Mouse (Mus musculus) macrophage (primary cell): Measurements from ENCODE around the gene Gm42791. TPM values are rescaled to one million over a fixed set of nuclear protein-coding genes. Genes with fewer than 3 reads are reported as not detected.

Experiments
- H3K27ac ChIP-seq: fragments of 350-480 bp; formaldehyde crosslinking; 2 replicates; pipeline ENCODE4 v1.9.0; 2021
- H3K36me3 ChIP-seq: fragments of 350-480 bp; formaldehyde crosslinking; 2 replicates; pipeline ENCODE4 v1.9.0; 2021; ENCODE audit errors: inconsistent target
- H3K4me3 ChIP-seq: fragments of 350-480 bp; formaldehyde crosslinking; 2 replicates; pipeline ENCODE4 v1.9.0; 2021; ENCODE audit errors: inconsistent target
- H3K79me2 ChIP-seq: fragments of 350-480 bp; formaldehyde crosslinking; 2 replicates; pipeline ENCODE4 v1.9.0; 2021; ENCODE audit errors: inconsistent target
- WGBS: methylation state at CpG from one replicate; pipeline ENCODE4 v1.1.7; 2026; ENCODE audit warnings: inconsistent platforms; ENCODE audit not compliant: missing documents; 5-methylcytosine and 5-hydroxymethylcytosine counted together
- polyA plus RNA-seq: library from polyadenylated mRNA; stranded (reverse); fragments of 250-400 nt; gene quantifications from 3 replicates; pipeline ENCODE4 v1.2.4, GENCODE M21; 2018; ENCODE audit warnings: inconsistent platforms

Gene Gm42791
- polyA plus RNA-seq, 1 experiment from 2014 or later: 1.1 TPM

DNA sequence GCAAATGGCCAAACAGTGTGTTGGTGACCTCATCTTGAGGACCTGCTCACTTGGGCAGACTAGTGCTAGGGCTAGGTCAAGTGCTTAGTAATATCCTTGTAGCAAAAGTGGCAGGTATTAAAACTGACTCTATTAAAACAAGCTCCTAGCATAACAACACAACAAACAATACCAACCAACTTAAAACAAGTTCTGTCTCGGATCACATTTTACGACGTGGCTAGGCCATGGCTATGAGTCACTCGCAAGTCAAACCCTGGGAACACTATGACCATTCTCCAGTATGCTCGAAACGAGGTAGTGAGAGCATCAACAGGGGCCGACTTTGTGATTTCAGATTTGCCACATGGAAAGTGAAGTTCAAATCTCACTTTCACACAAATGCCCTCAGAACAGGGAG lies 99.1 kb downstream of the Gm42791 start:
- H3K4me3 ChIP-seq: no peak overlapping the region
- WGBS: 86% methylated on average over 7 of the region's 7 CpGs
- H3K79me2 ChIP-seq: no peaks in the 10 kb centered on the region
- no peak overlapping the region for H3K27ac ChIP-seq
- 0 out of 2 replicates have a peak, but pooled peaks cover 6% of the 10 kb centered on the region for H3K36me3 ChIP-seq

DNA sequence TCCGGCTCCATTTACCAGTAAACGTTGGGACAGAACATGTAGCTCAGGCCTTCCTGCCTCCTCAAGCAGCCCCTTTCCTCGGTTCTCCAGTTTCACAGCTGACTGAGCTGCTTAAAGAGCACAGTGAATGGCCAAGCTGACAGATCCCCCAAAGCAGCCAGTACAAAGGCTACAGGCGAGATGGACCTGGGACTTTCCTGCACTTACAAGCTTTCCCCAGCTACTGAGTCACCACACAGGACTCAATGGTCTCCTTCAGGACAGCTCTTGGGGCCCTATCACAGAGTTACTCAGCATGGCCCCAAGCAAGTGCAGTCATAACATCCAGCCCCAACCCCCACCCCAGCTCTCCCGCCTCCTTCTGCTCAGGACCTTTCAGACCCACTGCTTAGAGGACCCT lies 99.9 kb downstream of the Gm42791 start:
- Histone ChIP-seq H3K79me2 (no peaks in the 10 kb centered on the region), H3K36me3 (0 out of 2 replicates have a peak, but pooled peaks cover 6% of the 10 kb centered on the region), H3K27ac (no peak overlapping the region), H3K4me3 (no peak overlapping the region)
- 86% methylated on average over 5 of the region's 5 CpGs for whole genome bisulfite sequencing

DNA sequence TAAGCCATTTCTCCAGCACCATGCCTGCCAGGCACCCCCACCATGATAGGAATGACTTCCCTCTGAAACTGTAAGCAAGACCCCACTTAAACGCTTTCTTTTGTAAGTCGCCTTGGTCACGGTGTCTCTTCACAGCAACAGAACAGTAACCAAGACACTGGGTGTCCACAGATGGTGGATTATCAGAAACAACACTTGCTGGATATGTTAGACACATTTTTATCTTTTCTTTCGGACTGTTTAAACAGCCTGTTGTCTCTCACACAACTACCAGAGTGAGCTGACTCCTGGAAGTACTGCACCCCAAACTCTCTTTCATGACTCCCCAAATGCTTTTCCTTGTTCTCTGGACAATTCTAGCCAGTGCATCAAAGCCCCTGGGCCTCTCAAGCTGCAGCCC lies 104.7 kb downstream of the Gm42791 start:
- WGBS: 90% methylated on average over 4 of the region's 4 CpGs

DNA sequence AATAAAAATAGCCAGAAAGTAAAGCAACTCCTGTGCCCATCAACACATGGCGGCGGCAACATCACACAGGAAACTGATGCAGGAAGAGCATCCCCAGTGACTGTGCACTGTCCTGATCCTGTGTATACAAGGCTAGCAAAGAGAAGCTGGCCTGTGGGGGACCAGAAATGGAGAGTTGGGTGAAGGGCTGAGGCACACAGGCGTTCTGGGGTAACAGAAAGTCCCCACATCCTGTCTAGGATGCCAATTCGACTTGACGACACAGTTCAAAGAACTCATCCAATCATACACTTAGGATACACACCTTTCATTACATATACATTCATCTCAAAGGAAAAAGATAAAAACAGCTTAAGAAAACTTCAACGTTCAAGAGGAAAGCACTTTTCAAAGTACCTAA lies 106.9 kb downstream of the Gm42791 start:
- H3K79me2 ChIP-seq: no peaks in the 10 kb centered on the region
- 0 out of 2 replicates have a peak, but pooled peaks cover 2% of the 10 kb centered on the region for H3K36me3 ChIP-seq
- WGBS: 73% methylated on average over 6 of the region's 6 CpGs
- H3K4me3 ChIP-seq: no peak overlapping the region
- no peak overlapping the region for H3K27ac ChIP-seq

More for the DNA sequence above, 104.7 kb downstream of the Gm42791 start:
- Histone ChIP-seq H3K36me3 (0 out of 2 replicates have a peak, but pooled peaks cover 6% of the 10 kb centered on the region), H3K4me3 (no peak overlapping the region), H3K79me2 (no peaks in the 10 kb centered on the region), H3K27ac (no peak overlapping the region)

DNA sequence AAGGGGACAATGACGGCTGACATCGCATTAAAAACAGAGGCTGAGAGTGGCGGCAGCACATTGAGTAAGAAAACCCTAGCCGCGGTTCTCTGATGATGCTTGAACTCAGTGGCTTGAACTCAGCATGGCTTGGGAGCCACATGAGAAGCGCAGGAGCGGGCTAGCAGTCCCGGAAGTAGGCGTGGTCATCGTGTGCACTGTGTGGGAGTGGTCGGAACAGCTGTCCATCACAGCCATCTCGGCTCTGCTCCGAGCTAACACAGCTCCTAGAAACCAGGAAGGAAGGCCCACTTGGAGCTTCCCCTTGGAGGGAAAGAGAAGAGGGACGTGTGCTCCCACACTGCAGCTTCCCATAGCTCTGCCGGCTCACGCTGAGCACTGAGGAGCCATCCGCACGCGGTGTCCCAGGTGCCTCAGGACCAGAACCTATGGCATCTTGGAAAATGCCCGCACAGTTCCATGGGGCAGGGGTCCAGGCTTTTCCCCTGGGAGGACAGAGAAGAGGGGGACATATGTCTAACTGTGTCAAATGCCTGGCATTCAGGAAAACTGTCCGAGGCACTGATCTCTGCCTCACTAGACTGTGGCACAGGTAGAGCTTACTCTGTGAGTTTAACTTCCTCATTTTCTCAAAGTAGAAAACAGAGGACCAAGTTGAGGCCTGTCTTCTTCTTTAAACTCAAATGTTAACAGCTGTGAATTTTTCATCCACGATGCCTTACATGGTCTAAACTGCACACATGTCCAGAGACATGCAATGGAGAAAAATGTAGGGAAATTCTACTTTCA lies 108.9 kb downstream of the Gm42791 start:
- no peak overlapping the region for H3K4me3 ChIP-seq
- 90% methylated on average over 22 of the region's 22 CpGs for WGBS
- H3K79me2 ChIP-seq: no peaks in the 10 kb centered on the region
- no peak overlapping the region for H3K27ac ChIP-seq
- no peaks in the 10 kb centered on the region for H3K36me3 ChIP-seq

DNA sequence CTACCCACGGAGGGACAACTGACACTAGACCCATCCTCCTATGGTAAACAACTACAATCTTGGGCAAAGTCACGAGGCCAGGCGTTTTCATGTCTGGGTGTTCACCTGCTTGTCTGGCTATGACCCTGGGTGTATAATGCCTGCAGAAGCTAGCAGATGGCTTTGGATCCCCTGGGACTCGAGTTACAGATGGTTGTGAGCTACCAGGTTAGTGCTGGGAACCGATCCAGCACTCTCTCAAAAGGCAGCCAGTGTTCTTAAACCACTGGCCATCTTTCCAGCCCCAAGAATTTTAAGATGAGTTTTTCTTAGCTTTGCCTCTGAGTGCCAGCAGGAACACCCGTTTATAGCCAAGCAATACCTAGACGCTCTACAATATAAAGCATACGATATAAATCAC lies 111.3 kb downstream of the Gm42791 start:
- Histone ChIP-seq H3K79me2 (no peaks in the 10 kb centered on the region), H3K36me3 (no peaks in the 10 kb centered on the region), H3K4me3 (no peak overlapping the region), H3K27ac (no peak overlapping the region)
- WGBS: 93% methylated on average over 8 of the region's 8 CpGs

DNA sequence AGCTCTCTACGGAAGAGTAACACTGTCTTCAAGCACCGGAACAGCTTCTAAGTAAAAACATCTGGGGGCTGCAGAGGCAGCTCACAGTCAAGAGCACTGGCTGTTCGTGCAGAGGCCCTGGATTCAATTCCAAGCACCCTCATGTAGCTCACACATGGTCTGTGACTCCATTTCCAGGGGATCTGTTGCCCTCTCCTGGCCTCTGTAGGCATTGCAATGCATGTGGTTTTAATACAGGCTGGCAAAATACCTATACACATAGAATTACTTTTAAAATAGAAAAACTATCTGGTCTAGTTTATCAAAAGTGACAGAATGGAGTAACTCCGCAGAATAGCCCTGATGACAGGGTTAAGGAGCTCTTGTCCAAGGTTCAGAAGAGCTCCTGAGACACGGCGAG lies 115.7 kb downstream of the Gm42791 start:
- Histone ChIP-seq H3K79me2 (no peaks in the 10 kb centered on the region), H3K27ac (no peak overlapping the region), H3K36me3 (peaks cover 3% of the 10 kb centered on the region; the same call in 1 of the 2 replicates), H3K4me3 (no peak overlapping the region)
- WGBS: 99% methylated on average over 6 of the region's 6 CpGs

DNA sequence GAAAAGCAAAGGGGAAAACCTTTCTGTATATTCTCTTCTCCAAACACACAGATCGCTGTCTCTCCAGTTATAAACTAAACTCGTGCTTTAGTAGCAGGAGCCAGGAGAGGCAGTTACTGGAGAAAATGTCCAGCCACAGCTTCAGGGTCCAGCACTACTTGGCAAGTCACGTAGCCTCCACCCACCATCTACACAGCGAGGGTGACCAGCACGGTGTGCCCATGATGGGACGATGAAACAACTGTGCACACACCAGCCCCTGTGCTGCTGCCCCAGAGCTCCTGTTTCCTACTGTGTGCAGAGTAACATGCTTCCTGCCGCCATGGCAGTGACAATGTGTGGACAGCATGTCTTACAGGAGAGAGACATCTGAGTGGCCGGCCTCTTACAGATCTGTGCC lies 121.8 kb downstream of the Gm42791 start:
- Histone ChIP-seq H3K79me2 (no peaks in the 10 kb centered on the region), H3K36me3 (peaks cover 3% of the 10 kb centered on the region; the same call in 1 of the 2 replicates), H3K4me3 (no peak overlapping the region), H3K27ac (no peak overlapping the region)
- WGBS: 97% methylated on average over 8 of the region's 8 CpGs

DNA sequence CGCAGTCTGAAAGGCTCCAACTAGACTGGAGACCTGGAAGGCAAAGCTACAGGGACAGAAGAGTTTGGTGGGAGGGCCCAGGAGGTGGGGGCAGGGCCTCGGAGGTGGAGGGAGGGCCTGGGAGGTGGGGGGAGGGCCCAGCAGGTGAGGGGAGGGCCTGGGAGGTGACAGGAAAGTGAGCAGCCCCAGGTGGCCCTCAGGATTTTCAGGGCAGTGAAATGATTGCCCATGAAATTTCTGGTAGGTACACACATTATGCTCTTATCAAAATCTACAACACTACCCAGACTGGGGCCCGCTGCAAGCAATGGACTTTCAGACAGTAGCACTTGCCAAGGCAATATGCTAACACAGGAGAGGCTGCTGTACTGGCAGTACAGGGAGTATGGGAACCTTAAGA lies 125.4 kb downstream of the Gm42791 start:
- 79% methylated on average over 2 of the region's 3 CpGs for WGBS
- H3K79me2 ChIP-seq: no peaks in the 10 kb centered on the region
- no peak overlapping the region for H3K4me3 ChIP-seq
- H3K36me3 ChIP-seq: no peaks in the 10 kb centered on the region
- H3K27ac ChIP-seq: no peak overlapping the region

DNA sequence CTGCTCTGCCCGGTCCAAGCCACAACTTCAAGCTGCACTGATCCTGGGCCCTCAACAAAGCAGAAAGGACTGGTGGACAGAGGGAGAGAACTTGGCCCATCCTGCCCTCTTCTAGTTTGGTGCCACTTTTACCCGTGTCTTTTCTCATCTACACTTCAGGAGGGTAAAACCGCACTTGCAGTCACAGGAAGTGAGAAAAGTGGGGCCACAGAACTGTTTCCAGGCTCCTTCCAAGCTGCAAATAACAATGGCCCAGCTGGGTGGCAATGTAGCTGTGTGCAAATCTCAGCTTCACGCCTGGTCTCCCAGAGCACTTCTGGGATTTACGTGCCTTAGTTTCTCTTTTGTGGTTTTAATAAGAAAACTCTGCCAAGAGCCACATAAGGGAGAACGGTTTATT lies 127.2 kb downstream of the Gm42791 start:
- Histone ChIP-seq H3K36me3 (no peaks in the 10 kb centered on the region), H3K79me2 (no peaks in the 10 kb centered on the region), H3K4me3 (no peak overlapping the region), H3K27ac (no peak overlapping the region)
- 49% methylated on average over 6 of the region's 6 CpGs for WGBS

DNA sequence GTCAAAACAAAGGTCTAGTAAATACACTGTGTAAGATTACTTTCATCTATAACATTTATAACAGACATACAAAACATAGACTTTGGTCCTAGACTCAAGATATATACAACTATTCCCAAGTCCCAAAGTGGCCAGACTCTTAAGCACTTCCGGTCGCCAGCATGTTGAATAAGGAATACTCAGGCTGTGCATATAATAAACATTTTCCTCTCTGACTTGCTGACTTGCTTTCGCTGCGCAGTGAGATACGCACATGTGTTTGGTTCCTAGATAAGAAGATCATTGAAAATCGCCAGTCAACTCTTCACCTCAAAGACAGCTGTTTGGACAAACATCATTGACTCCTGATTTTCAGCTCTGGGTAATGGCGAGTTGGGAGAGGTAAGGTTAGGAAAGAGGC lies 127.8 kb downstream of the Gm42791 start:
- no peak overlapping the region for H3K4me3 ChIP-seq
- 87% methylated on average over 7 of the region's 7 CpGs for WGBS
- H3K36me3 ChIP-seq: no peaks in the 10 kb centered on the region
- H3K27ac ChIP-seq: no peak overlapping the region
- H3K79me2 ChIP-seq: no peaks in the 10 kb centered on the region

DNA sequence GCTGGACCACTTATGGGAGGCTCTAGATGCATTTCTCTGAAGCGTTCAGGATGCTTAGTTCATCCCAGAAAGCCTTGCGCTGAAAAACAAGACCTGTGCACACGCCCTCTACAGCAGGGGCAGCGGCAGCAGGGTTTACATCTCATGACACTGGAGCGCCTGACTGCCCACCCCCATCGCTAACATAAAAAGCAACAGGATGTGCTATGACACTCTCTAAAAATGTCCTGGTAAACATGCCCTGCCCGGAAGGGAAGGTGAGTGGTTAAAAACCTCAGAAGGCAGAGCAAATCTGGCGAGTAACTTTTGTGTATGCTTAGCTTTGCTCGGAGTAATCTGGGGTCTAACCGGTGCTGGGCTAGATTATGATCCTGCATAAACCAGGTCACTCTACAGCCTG lies 128.4 kb downstream of the Gm42791 start:
- WGBS: 21% methylated on average over 10 of the region's 10 CpGs
- Histone ChIP-seq H3K4me3 (no peak overlapping the region), H3K36me3 (no peaks in the 10 kb centered on the region), H3K79me2 (no peaks in the 10 kb centered on the region), H3K27ac (no peak overlapping the region)

DNA sequence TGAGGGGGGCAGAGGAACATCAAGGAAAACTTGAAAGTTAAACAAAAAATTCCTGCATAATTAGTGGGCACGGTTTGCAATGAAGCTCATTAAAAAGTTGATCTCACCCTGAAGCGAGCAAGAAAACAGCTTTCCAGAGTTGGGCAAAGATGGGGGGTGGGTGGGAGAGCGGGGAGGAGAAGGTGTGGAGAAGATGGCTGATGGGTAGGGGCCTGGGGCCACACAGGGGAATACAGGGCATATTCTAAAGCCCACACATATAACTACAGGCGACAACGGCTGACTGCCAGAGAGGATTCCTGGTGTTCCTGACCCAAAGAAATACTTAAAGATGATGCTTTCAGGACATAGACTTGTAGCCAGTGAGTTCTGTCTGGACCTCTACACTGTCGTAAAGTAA lies 131.5 kb downstream of the Gm42791 start:
- Histone ChIP-seq H3K27ac (no peak overlapping the region), H3K36me3 (no peaks in the 10 kb centered on the region), H3K79me2 (no peaks in the 10 kb centered on the region), H3K4me3 (no peak overlapping the region)
- WGBS: 91% methylated on average over 6 of the region's 6 CpGs

DNA sequence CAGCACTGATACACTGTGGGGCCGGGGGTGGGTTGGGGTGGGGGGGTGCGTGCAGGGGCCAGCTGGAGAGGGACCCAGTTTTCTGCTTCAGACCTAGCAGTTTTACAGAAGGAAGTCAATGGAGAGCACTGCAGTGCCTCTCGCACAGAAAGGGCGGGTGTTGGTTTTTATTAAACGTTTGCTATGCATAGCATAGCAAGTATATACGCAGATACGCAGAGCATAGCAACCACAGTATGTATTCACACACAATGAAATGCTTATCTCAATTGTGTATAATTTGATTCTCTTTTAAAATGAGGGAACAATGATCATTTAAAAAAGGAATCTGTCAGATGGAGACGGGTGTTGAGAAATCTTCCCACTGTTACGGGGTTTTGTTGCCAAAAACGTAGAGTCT lies 132.1 kb downstream of the Gm42791 start:
- Histone ChIP-seq H3K4me3 (no peak overlapping the region), H3K79me2 (no peaks in the 10 kb centered on the region), H3K36me3 (no peaks in the 10 kb centered on the region), H3K27ac (no peak overlapping the region)
- 69% methylated on average over 10 of the region's 10 CpGs for WGBS

DNA sequence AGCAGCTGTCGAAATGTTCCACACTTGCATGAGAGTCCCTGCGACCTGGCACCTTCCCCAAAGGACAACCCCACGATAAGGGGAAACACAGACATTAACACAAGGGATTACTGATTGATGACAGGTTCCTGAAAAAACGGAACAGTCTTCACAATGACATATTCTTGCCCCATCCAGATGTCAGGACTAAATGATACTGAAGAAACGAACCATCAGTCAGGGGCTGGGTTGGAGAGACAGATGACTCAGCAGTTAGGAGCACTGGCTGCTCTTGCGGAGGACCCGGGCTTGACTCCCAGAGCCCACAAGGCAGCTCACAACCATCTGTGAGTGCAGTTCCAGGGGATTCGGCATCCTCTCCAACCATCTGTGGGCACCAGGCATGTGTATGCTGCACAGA lies 132.8 kb downstream of the Gm42791 start:
- Histone ChIP-seq H3K27ac (no peak overlapping the region), H3K79me2 (no peaks in the 10 kb centered on the region), H3K4me3 (no peak overlapping the region), H3K36me3 (no peaks in the 10 kb centered on the region)
- 26% methylated on average over 8 of the region's 8 CpGs for WGBS

DNA sequence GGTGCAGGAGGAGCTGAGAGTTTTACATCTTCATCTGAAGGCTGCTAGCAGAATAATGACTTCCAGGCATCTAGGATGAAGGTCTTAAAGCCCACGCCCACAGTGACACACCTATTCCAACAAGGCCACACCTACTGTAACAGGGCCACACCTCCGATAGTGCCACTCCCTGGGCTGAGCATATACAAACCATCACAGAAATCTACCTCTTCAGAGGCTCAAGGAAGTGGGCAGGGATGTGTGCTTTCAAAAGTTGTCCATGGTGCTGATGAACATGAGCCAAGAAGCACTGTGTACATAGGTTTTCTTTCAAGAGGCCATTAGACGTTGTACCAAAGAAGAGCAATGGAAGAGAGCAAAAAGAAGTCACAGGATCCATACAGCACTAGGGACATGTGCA lies 137.4 kb downstream of the Gm42791 start:
- WGBS: 91% methylated on average over 3 of the region's 3 CpGs
- H3K79me2 ChIP-seq: no peaks in the 10 kb centered on the region
- H3K36me3 ChIP-seq: no peaks in the 10 kb centered on the region
- no peak overlapping the region for H3K4me3 ChIP-seq
- H3K27ac ChIP-seq: no peak overlapping the region
